In genomic region chr7:117594191-117594590, GRCm38 (mm10) we compare ENCODE assay signal across 15 mouse cellular contexts.
A peak's percentile ranks its signal among the peaks of the same experiment; 100 is the strongest.
DNase-seq lines count a peak whose midpoint lies in the region; ATAC-seq lines count a peak whose summit lies in the region.
"Had no signal": no experiment of that assay in that cellular context is flagged by ENCODE, and none has a peak within 500 bp of the region (broad histone marks: within the 10 kb centered on the region; RNA-seq: fewer than 3 reads in every experiment).

No protein-coding gene starts in this region.

- no peak overlapping the region for H3K4me2 ChIP-seq in forebrain, embryonic 16.5 days (ENCODE audit: low read length)
- H3K4me2 ChIP-seq: embryonic facial prominence, embryonic 12.5 days; forebrain, embryonic 13.5 days; forebrain, embryonic 15.5 days had no signal

- no peak overlapping the region for H3K9ac ChIP-seq in forebrain, embryonic 16.5 days (replicated peaks; ENCODE audit: low read depth, low read length)
- H3K9ac ChIP-seq: embryonic facial prominence, embryonic 12.5 days; forebrain, embryonic 13.5 days; forebrain, embryonic 15.5 days had no signal

- no peak overlapping the region for H3K4me3 ChIP-seq in forebrain, embryonic 16.5 days (replicated peaks; ENCODE audit: low read length)
- H3K4me3 ChIP-seq: embryonic facial prominence, embryonic 10.5 days; embryonic facial prominence, embryonic 12.5 days; forebrain, embryonic 13.5 days; forebrain, embryonic 15.5 days had no signal

- no peak overlapping the region for H3K27ac ChIP-seq in forebrain, embryonic 16.5 days (ENCODE audit: low read length)
- H3K27ac ChIP-seq: embryonic facial prominence, embryonic 10.5 days; embryonic facial prominence, embryonic 12.5 days had no signal

- peaks cover 14% of the 10 kb centered on the region for H3K4me1 ChIP-seq in forebrain, embryonic 16.5 days (replicated peaks; ENCODE audit: control insufficient read depth, insufficient read depth, low read length)
- H3K4me1 ChIP-seq: embryonic facial prominence, embryonic 12.5 days had no signal

- no peaks in the 10 kb centered on the region for H3K36me3 ChIP-seq in forebrain, embryonic 16.5 days (ENCODE audit: control insufficient read depth, insufficient read depth)
- H3K36me3 ChIP-seq: embryonic facial prominence, embryonic 12.5 days; forebrain, embryonic 15.5 days had no signal

- peak; percentile 46 to 53 for DNase-seq in spleen, postnatal 36 days (ENCODE audit: low spot score in 2 of 2)
- DNase-seq in spleen, postnatal 4 days (ENCODE audit: low spot score in 2 of 2), result no peak
- no peak for DNase-seq in cerebellum, postnatal 14 days
- DNase-seq: adrenal gland, adult 8-10 months; adrenal gland, postnatal 25 days; cerebellum, adult 11 months; cerebellum, adult 18-20 months; cerebellum, adult 8-10 months; cerebellum, adult 9-11 months had no signal

- H3K9me3 ChIP-seq in forebrain, embryonic 16.5 days (ENCODE audit: control insufficient read depth, low read length), result no peaks in the 10 kb centered on the region
- H3K9me3 ChIP-seq: embryonic facial prominence, embryonic 10.5 days; embryonic facial prominence, embryonic 12.5 days; forebrain, embryonic 13.5 days; forebrain, embryonic 15.5 days had no signal

- no peaks in the 10 kb centered on the region for H3K27me3 ChIP-seq in forebrain, embryonic 16.5 days (replicated peaks; ENCODE audit: control insufficient read depth, insufficient read depth, low read length)
- H3K27me3 ChIP-seq: embryonic facial prominence, embryonic 12.5 days; forebrain, embryonic 13.5 days; forebrain, embryonic 15.5 days had no signal

- WGBS in forebrain, embryonic 16.5 days, result 94% methylated on average over 2 of the region's 2 CpGs

- peak; percentile 65 for ATAC-seq in inflammation-experienced regulatory T-cells, adult 6 months
- ATAC-seq in forebrain, embryonic 16.5 days, result no peak

Comparison
In these comparisons a context has a peak if more than half of its experiments do, and no peak if none do; other contexts are left out.
1. DNase-seq: peak in spleen, postnatal 36 days (2 of 2); none in spleen, postnatal 4 days (0 of 2) and cerebellum, postnatal 14 days (0 of 2).